Mouse (Mus musculus) layer of hippocampus, adult 11-12 months (tissue): ENCODE results near the gene Lpin3.

Source experiments
- DNase-seq: peaks from one replicate; pipeline ENCODE4 v3.0.0; 2022; ENCODE audit warnings: low spot score

Gene Lpin3

DNA sequence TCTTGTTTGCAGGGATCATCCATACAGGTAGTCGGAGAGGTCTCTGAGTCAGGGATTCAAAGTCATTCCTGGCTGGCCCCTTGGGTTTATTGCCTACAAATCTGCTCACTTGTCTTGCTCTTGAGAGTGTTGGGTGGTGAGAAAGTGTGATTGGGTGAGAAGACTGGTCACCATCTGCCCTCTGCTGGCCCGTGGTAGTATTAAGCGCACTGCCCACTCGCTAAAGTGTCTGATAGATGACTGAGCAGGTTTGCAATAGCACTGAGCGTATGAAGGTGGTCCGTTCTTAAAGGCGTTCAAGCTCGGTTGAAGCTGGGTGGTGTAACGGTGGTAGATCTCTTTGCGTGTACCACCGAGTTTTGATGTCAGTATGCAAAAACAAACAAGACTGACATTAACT lies 6.8 kb downstream of the Lpin3 start:
- DNase-seq, result peak; percentile 88

DNA sequence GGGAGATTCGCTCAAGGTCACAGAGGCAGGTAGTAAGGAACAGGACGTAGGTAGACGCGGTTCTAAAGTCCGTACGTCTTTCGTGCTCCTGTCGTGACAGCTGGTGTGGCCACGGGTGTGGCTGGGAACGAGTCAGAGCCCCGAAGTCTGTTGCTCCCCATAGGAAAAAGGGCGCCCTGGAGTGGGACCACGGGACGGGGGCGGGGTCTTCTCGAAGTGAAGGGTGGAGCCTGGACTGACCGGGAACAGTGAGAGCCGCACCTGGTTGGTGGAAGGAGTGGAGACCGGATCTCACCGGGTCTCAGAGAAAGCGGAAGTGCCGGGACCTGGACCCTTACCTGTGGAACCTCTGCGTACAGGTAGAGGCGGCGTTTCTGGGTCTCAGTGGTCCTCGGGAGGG lies 7.4 kb downstream of the Lpin3 start:
- DNase-seq, result no peak

GRCm38 (mm10) chr2:160891045-160891444 lies 10.6 kb downstream of the Lpin3 start:
- no peak for DNase-seq

- DNase-seq, result no peak
Measured at GRCm38 (mm10) chr2:160891697-160892096, 11.2 kb downstream of the Lpin3 start.

DNA sequence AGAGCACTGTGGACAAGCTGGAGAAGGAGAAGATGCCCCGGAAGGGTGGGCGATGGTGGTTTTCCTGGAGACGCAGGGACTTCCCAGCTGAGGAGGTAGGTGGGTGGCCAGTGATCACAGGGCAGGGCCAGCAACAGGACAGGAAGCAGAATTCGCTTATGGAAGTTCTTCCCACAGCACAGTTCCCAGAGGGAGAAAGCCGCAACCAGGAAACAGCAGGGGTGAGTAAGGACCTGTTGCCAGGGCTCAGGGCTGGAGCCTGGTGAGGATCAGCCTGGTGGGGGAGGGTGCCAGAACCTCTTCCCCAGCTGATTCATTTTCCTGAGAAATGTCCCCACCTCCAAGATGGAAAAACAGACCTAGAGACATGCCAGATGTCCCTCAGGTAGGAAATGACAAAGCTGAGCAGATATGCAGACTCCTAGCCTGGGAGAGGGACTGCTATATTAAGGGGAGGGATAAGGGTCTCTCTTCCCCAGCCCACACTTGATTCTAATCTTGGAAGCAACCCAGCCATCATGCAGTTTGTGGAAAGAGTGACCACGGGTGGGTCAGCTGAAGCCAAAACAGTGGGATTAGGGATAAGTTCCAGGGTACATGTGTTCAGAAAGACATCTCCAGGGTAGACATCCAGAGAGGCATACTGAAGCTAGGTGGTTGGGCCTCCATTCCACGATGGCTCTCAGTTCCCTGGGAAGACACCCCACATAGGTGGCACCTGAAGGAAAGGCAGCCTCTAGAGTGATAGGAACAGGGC lies 21.4 kb downstream of the Lpin3 start:
- no peak for DNase-seq

DNA sequence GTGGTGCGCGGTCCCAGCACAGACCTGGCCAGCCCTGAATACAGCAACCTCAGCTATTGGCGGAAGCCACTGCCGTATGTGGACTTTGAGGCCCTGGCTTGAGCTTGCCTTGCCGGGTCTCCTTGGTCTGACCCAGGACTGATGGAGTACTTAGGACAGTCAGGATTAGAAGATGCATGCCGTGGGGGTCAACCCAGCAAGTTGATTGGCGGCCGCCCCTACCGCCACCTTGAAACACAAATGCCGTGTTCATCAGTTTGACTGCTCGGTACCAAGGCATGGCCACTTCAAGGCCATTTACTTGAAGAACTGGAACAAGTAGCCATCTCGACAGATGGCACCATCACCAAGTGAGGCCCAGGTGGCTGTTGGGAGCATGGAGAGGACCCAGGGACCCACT lies 24.8 kb downstream of the Lpin3 start:
- no peak for DNase-seq

DNA sequence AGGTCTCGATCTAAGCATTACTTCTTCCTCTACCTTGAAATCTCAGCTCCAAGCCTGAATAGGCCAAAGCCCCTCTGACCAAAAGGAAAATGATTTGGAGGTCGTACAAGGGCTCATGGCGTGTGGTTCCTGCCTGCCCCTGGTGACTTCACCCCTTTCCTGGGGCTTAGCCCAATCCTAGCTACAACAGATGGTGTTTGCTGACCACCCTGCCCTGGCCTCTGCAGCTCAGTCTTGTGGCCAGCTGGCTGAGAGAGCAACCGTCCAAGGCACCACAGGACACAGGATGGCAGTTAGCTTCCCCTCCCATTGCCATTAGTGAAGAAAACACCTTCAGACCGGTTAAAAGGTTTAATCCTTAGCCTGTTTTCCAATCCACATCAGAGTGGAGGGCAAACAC lies 25.6 kb downstream of the Lpin3 start:
- DNase-seq, result no peak

GRCm38 (mm10) chr2:160908607-160909006 lies 28.1 kb downstream of the Lpin3 start:
- DNase-seq, result no peak

DNA sequence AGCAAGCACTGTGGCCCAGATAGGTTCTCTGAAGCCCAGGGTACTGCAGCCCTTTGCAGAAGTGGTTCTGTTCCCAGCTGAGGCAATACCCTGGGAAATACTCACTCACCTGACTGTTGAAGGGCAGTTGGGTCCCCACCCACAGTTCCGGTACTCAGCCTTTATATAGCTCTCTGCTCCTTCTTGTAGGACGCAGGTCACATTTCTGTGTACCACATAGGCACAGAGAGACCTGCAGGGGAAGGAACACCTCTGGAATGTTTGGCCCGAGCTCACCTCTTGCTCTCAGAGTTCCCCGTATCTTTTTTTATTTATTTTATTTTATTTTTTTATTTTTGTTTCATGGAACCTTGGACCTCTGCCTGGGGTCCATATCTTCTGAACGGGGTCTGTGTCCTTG lies 30.2 kb downstream of the Lpin3 start:
- DNase-seq, result no peak

GRCm38 (mm10) chr2:160911558-160912201 lies 31.2 kb downstream of the Lpin3 start:
- DNase-seq, result no peak

GRCm38 (mm10) chr2:160912231-160912671 lies 31.8 kb downstream of the Lpin3 start, which contains the start of gene Emilin3:
TSS of gene Emilin3 (minus strand) at chr2:160912328.
- no peak for DNase-seq

- no peak for DNase-seq
Measured at GRCm38 (mm10) chr2:160914656-160915055, 34.2 kb downstream of the Lpin3 start.

- no peak for DNase-seq
Measured at GRCm38 (mm10) chr2:160915821-160916610, 35.5 kb downstream of the Lpin3 start.

GRCm38 (mm10) chr2:160916714-160917113 lies 36.2 kb downstream of the Lpin3 start:
- DNase-seq, result no peak

DNA sequence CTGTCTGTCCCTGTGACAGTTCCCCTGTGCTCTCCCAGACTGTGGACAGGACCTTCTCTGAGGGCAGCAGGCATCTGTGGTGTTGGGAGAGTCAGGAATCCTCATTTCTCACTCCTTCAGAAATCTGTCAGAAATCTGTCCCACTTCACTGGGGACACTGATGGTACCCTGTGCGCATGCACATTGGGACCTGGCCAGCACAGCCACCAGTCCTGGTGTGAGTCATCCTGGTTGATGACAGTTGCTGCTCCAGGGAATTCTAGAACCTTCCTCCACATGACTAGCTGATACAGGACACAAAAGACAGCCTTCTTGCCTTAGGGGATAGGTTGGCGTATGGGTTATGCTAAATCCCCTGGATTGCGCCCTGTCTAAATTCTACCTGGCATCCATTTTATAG lies 36.8 kb downstream of the Lpin3 start:
- DNase-seq, result no peak

DNA sequence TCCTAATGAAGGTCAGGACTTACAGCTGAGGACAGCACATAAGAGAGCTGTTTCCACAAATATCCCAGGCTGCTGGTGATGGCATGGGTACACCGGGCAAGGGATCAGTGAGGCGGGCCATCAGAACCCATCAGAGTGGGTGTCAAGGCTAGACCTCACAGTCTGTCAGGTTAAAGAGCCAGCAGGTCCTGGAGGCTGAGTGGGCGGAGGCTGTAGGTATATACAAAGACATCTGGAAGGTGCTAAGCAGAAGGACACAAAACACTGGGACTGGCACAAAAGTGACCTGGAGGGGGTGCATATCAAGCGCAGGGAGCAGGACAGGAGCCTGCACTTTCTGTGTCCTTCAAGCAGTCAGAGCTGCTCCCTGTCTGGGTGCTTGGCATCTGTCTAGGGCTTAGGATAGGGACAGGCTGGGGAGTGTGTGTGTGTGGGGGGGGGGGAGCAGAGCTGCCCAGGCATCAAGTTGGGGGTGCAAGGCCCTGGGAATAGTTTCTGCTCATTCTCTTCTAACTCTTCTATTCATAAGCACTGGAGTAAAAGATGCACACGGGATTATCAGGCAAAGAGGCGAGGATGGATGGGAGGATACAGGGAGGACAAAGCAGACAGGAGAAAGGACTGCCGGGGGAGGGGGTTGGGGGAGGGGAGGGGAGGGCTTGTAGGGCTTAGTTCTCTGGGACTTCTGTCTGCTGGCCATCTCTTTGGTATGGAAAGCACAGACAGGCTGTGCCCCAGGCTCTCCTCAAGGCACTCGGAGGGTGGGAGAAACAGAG lies 37.9 kb downstream of the Lpin3 start:
- no peak for DNase-seq

GRCm38 (mm10) chr2:160918930-160919215 lies 38.4 kb downstream of the Lpin3 start:
- DNase-seq, result no peak

GRCm38 (mm10) chr2:160921285-160921684 lies 40.8 kb downstream of the Lpin3 start:
- no peak for DNase-seq

DNA sequence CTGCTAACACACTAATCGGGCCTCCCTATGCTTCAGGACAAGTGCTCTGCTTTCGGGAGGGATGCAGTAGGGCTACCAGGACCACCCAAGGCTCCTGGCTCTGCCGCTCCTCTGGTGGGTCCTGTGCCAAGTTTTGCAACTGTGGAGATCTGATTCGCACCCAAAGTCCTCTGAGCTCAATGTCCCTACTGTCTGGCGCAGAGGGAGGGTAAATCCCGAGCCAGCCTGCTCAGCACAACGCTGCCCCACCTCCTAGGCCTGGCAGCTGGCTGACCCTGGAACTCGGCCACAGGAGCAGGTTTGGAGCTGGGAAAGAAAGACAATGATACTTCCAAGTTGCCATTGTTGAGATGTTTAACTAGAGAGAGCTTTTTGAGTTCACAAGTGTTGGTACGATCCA lies 44.7 kb downstream of the Lpin3 start:
- DNase-seq, result peak; percentile 41

DNA sequence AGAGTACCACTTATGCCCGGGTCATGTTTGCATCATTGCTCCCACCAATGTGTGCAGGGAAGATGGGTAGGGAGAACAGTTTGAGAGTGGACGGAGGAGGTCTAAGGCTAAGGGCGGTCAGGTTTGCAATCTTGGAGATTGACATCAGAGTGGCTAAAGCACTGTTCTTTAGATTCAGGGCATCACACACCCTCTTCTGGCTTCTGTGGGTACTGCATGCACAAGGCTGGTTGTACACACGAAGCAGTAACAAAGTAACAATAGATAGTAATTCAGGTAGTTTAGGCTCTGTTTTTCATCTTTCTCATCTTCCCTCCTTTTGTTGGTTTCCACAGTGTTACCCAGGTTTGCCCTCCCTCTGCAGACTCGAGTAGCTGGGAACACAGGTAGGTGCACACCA lies 50.9 kb downstream of the Lpin3 start:
- no peak for DNase-seq

- no peak for DNase-seq
Measured at GRCm38 (mm10) chr2:160932325-160932724, 51.9 kb downstream of the Lpin3 start.

DNA sequence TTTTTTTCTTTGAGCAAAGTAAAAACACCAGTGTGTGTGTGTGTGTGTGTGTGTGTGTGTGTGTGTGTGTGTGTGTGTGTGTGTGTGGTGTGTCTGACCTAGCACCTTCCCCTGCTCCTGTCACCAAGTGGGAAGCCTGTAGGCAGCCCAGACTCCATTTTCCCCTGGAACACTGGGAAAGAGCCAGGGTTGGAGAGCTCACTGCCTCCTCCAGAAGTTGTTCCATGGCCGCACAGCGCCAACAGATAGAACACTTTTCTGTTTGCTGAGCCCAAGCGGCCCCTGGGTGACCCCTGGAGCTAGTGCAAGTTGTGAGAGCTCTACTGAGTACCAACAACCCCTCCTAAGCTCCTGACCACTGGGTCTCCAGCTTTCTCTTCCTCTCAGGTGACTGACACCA lies 52.5 kb downstream of the Lpin3 start:
- no peak for DNase-seq
